Mouse (Mus musculus): ENCODE results near the gene Oaz2. TPM values are rescaled to one million over a fixed set of nuclear protein-coding genes. Genes with fewer than 3 reads are reported as not detected.

Gene Oaz2
- polyA plus RNA-seq, 1 experiment, result 99.6 TPM

DNA sequence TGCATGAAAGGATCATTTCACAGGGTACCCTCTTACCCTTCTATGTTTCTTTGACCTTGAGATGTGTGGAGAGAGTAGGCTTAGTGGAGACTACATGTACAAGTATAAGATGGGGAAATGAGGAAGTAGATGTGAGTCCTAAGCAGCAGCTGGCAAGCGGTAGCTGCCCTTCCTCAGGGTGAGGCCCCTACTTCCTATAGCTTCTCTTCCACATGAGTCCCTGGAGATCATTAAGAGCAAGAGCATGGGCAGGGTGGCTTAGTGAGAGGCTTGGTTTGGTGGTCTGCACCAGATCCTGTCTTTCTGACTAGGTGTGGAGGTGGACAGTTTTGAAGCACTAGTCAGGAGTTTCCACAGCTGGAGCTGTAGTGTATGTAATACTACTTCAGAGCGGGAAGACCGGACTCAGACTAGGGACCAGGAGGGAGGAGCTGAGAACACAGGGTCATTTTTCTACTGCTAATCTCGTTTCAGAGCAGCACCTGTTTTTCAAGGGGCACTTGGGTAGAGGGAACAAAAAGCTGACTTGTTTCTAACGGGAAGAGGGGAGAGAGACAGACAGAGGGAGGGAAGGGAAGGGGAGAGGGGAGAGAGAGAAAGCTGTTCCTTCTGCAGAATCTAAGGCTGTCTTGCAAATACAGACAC lies 25.3 kb downstream of the Oaz2 start:
- no peak for DNase-seq (ENCODE audit: low read depth)

DNA sequence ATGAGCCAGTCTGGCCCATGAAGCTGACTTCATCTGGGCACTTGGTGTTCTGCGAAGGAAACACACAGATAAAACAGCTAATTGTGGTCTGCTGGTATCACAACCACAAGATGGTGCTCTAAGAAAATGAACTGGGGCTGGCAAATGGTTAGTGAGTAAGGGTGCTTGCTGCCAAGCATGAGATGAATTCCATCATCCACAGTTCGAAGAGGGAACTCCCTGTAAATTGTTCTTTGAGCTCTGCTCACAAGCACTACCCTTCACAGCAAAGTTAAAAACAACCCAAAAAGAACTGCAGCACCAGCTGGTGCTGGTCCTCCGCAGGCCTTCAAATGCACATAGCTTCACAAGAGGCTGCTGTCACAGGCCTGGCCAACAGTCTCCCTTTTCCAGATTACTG lies 27.8 kb downstream of the Oaz2 start:
- no peak for DNase-seq (ENCODE audit: low read depth)

- no peak for DNase-seq (ENCODE audit: low read depth)
These were observed 28.5 kb downstream of the Oaz2 start for GRCm38 (mm10) chr9:65696337-65696736.

DNA sequence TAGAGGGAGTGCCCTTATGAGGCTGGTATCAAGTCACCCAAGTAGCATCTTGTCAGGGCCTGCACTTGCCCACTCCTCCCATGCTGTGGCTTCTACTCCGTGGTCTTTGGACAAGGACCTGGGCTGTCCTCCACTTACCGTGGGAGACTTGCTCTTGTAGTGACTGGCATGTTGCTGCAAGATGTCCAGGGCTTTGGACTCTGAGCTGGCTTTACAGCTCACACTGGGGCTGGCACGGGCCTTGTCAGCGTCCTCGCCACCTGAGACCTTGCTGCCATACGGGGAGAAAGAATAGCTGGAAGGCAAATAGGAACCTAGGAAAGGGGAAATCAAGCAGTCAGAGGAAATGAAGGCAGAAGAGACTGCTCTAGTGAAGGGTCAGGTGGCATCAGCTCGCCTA lies 29.6 kb downstream of the Oaz2 start:
- no peak for DNase-seq (ENCODE audit: low read depth)

GRCm38 (mm10) chr9:65697992-65698391 lies 30.2 kb downstream of the Oaz2 start:
- DNase-seq (ENCODE audit: low read depth), result peak; percentile 65

GRCm38 (mm10) chr9:65700504-65700903 lies 32.7 kb downstream of the Oaz2 start:
- no peak for DNase-seq (ENCODE audit: low read depth)

GRCm38 (mm10) chr9:65702286-65702685 lies 34.5 kb downstream of the Oaz2 start:
- no peak for DNase-seq (ENCODE audit: low read depth)

- DNase-seq (ENCODE audit: low read depth), result no peak
These were observed 35.4 kb downstream of the Oaz2 start for GRCm38 (mm10) chr9:65703241-65703640.

DNA sequence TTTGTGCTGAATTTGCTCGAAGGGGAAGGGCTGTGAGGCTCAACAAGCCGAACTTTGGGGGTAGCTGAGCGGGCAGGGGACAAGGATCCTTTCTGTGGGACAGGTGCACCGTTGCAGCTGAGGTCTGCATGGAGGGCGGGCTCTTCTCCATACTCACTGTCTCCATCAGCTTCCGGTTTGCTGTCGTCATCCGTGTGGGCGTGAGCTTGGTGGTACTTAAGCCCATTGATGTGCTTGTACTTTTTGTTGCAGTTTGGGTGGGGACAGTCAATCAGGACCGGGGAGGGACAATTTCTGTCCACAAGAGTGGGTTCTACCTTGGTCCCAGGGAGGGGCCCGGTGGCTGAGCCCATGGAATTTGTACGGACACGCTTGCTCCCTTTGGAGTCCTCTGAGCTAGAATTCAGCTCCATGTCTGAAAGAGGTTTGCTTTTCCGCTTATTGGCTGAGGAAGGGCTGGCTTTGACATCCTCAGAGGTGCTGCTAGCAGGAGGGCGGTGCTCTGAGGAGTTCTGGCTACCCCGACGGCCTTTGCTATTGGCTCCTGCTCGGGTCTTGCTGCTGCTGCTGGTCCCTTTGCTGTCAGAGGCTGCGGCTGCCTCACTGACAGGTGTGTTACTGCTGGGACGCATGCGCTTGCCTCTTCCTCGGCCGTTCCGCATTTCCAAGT lies 36.3 kb downstream of the Oaz2 start:
- DNase-seq (ENCODE audit: low read depth), result no peak

GRCm38 (mm10) chr9:65718195-65718594 lies 50.4 kb downstream of the Oaz2 start:
- DNase-seq (ENCODE audit: low read depth), result no peak

DNA sequence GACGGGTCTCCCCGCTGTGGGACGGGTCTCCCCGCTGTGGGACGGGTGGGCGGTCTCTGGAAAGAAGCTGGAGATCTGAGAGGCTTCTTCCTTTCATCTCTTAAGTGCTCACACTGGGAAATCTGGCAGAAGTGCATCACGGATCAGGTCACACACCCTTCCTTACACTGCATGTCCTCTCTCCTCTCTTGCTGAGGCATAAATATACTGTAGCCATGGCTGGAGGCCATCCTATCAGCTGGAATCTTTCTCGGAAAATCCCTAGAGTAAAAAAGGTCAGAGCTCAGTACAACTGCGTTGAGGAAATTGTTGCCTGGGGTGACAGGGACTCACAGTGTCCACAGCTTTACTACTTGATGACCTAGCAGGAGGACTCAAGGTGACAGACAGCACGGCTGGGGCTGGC lies 53.4 kb downstream of the Oaz2 start:
- no peak for DNase-seq (ENCODE audit: low read depth)

DNA sequence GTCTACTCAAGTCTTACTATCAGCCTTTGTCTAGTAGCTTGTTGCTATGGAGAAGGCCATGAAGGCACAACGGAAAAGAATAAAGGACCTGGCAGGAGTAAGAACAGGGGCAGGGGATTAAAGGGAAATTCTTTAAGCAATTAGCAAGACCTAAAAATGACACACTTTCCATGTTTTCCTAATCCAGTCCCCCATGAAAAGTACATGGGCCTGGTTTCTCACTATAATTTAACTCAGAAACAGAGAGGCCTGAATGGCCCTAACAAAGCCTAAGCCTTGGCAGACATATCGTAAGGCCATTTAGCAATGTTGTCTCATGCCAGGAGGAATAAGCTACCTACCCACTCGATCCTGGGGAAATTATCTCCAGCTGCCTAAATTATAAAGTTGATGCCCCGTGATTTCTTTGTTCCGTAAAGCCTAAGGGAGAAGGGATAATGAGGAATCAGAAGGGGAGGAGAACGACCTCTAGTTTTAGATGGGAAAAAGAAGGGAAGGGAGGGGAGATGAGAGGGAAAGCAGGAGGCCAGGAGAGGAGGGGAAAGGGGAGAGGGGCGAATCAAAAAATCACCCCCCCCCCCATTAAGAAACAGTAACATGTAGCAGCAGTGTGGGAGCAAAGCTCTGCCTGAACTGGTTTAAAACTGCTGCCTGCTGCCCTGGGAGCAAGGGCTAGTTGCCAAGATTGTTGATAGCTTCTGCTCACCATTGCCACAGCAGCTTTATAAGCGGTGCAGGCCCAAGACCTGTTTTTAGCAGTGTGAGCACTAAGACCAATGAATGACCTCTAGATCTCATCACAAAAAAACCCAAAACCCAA lies 56.9 kb downstream of the Oaz2 start:
- DNase-seq (ENCODE audit: low read depth), result peak; percentile 91

DNA sequence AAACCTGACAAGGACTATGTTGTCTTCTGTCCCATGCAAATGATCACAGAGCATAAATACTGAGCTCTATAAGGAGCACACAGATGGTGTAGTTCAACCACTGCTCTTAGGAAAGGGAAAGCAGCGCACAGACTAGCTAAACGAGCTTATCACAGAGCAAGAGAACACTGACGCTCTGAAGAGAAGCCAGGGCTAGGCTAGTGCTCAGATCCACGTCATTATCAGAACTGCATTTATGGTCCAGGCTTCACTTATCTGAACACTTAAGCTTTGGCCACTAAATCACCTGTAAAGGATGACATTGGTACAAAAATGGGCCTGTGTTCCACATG lies 57.5 kb downstream of the Oaz2 start:
- no peak for DNase-seq (ENCODE audit: low read depth)

GRCm38 (mm10) chr9:65726431-65726830 lies 58.6 kb downstream of the Oaz2 start:
- DNase-seq (ENCODE audit: low read depth), result peak; percentile 85

GRCm38 (mm10) chr9:65727491-65727890 lies 59.7 kb downstream of the Oaz2 start:
- DNase-seq (ENCODE audit: low read depth), result no peak

DNA sequence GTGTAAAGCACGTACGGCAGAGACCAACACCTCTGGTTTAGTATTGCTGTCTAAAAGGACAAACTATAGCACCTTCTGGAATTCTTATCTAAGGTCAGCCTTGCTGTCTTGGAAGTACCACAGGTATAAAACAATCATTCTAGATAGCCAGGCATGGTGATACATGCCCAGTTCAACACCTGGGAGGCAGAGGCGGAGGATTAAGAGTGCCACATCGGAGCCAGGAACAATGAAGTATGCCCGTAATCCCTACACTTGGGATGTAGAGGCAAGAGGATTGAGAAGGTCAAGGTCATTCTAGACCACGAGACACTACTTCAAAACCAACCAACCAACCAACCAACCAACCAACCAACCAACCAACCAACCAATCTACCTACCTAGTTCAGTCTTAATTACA lies 60.8 kb downstream of the Oaz2 start:
- peak; percentile 88 for DNase-seq (ENCODE audit: low read depth)

GRCm38 (mm10) chr9:65734931-65735330 lies 67.1 kb downstream of the Oaz2 start:
- DNase-seq (ENCODE audit: low read depth), result no peak

Other genes with a start within 250 kb of the Oaz2 start
- not detected in 2 replicates for gene Slc51b, start 245.0 kb upstream of the Oaz2 start, polyA plus RNA-seq (2012; rRNA removed)
- 9.3 and 11.4 TPM in 2 replicates for gene Mtfmt, start 232.2 kb upstream of the Oaz2 start, polyA plus RNA-seq (2012; rRNA removed)
- 38.1 and 41.5 TPM in 2 replicates for gene Spg21, start 207.1 kb upstream of the Oaz2 start, polyA plus RNA-seq (2012; rRNA removed)
- gene Ankdd1a, start 147.8 kb upstream of the Oaz2 start, polyA plus RNA-seq (2012; rRNA removed), result 0.30 and 0.70 TPM in 2 replicates
- gene Plekho2, start 88.0 kb upstream of the Oaz2 start, polyA plus RNA-seq (2012; rRNA removed), result 22.4 and 23.6 TPM in 2 replicates
- 0.19 and 0.32 TPM in 2 replicates for gene Pif1, start 80.8 kb upstream of the Oaz2 start, polyA plus RNA-seq (2012; rRNA removed)
- gene Rbpms2, start 38.4 kb upstream of the Oaz2 start, polyA plus RNA-seq (2012; rRNA removed), result 35.9 and 48.5 TPM in 2 replicates
- gene Zfp609, start 159.6 kb downstream of the Oaz2 start, polyA plus RNA-seq (2012; rRNA removed), result 5.0 and 7.7 TPM in 2 replicates
- 0.97 and 1.3 TPM in 2 replicates for gene Pclaf, start 222.2 kb downstream of the Oaz2 start, polyA plus RNA-seq (2012; rRNA removed)
- 16.9 and 18.3 TPM in 2 replicates for gene Trip4, start 240.8 kb downstream of the Oaz2 start, polyA plus RNA-seq (2012; rRNA removed)
- 6.3 and 6.6 TPM in 2 replicates for gene Csnk1g1, start 240.9 kb downstream of the Oaz2 start, polyA plus RNA-seq (2012; rRNA removed)

Measured in gonadal fat pad, adult 2 months (tissue).